ENCODE assay signal across 13 mouse cellular contexts in genomic region chr4:44498156-44498555, GRCm38 (mm10).
A peak's percentile ranks its signal among the peaks of the same experiment; 100 is the strongest.
DNase-seq lines count a peak whose midpoint lies in the region.
"Had no signal": no experiment of that assay in that cellular context is flagged by ENCODE, and none has a peak within 500 bp of the region (broad histone marks: within the 10 kb centered on the region; RNA-seq: fewer than 3 reads in every experiment).

No protein-coding gene starts in this region.

- DNase-seq in heart, adult 11 months, result peak; percentile 66
- no peak for DNase-seq in heart, adult 9 months (ENCODE audit: low spot score in 2 of 2)
- DNase-seq: adrenal gland, adult 2 months; adrenal gland, adult 8-10 months; adrenal gland, postnatal 10 days; adrenal gland, postnatal 14 days; adrenal gland, postnatal 25 days; adrenal gland, postnatal 36 days; B cell, adult 2 months; cerebellum, adult 11 months; cerebellum, adult 11-12 months; cerebellum, adult 18-20 months; cerebellum, adult 2 months had no signal
